Mouse (Mus musculus): Measurements from ENCODE around the gene Atp12a. TPM values are rescaled to one million over a fixed set of nuclear protein-coding genes. Genes with fewer than 3 reads are reported as not detected.

Gene Atp12a
- polyA plus RNA-seq (2012; rRNA removed): 0.08 and 0.13 TPM in 2 replicates

DNA sequence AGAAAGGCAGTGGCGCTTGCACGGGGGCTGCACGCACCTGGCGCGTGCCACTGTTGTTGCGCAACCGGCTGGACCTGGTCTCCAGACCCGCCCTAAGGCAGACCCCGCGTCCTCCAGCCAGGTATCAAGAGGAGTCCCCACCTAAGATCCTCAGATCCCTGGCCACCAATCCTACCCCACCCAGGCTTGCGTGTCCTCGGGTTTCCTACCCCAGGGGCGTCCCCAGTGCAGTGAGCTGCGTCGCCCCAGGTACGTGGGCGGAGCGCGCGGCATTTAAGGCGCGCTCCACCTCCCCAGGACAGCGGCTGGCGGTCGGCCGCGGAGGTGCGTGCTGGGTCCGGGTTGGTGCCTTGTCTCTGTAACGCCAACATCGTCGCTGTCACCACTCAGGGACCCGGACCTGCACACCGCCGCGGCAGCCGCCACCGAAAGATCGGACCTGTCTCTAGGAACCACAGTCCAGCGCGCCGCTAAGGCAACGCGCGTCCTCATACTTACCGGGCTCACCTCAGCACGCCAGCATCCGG is at the start of gene Atp12a:
Gene Atp12a (plus strand): TSS at position 358 of the 527 bp plus-strand sequence.
- Histone ChIP-seq H3K4me1 (ENCODE audit: control insufficient read depth, insufficient read depth, low read length) (no peaks in the 10 kb centered on the region), H3K27ac (ENCODE audit: insufficient read depth, low read length) (no peak within 1 kb of the TSS), H3K4me3 (ENCODE audit: insufficient read depth, low read length) (peak within 1 kb of the TSS; percentile 49)
- TF ChIP-seq POLR2A (IDR thresholded peaks at IDR 0.05; ENCODE audit: extremely low read depth, insufficient read depth, low read length) (no peak), CTCF (IDR thresholded peaks at IDR 0.05; ENCODE audit: extremely low read depth, insufficient read depth, low read length) (no peak)

DNA sequence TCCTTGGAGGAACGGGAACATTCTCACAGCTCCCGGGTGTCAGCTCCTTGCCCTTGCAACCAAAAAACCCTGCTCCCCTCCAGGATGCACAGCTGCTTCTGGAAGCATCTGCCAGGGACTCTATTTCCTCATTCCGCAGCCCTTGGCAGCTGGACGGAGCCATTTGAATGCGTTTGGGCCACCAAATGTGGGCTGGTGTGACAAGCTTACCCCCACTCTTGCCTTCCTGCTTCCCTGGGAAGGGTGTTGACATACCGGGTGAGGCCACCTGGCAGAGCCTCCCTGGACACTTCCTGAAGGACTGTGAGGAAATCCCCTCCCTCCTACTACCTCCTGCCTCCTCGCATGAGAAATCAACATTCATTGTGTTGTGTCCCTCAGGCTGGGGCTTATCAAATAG is 49.3 kb upstream of the Atp12a start:
- H3K27ac ChIP-seq (ENCODE audit: insufficient read depth, low read length): no peak overlapping the region
- H3K4me3 ChIP-seq (ENCODE audit: insufficient read depth, low read length): no peak overlapping the region
- TF ChIP-seq POLR2A (IDR thresholded peaks at IDR 0.05; ENCODE audit: extremely low read depth, insufficient read depth, low read length): no peak
- no peak for TF ChIP-seq CTCF (IDR thresholded peaks at IDR 0.05; ENCODE audit: extremely low read depth, insufficient read depth, low read length)
- H3K4me1 ChIP-seq (ENCODE audit: control insufficient read depth, insufficient read depth, low read length): no peaks in the 10 kb centered on the region

DNA sequence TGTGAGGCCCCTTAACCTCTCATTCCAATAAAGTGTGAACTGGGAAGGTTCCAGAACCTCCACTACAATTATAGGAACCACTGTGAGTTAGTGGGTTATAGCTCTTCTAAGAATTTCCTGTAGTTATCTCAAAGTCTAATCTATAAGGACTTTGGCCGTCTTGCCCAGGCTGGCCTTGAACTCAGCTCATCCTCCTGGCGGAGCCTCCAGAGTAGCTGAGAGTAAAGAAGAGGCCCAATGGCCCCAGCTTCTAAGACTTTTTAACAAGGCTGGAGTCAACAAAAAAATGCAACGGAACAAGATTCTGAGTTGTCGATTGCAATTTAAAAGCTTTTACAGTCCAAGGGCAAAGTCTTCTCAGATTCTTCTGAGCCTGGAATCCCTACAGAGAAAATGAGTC is 48.5 kb upstream of the Atp12a start:
- TF ChIP-seq POLR2A (IDR thresholded peaks at IDR 0.05; ENCODE audit: extremely low read depth, insufficient read depth, low read length) (no peak), CTCF (IDR thresholded peaks at IDR 0.05; ENCODE audit: extremely low read depth, insufficient read depth, low read length) (no peak)
- H3K4me3 ChIP-seq (ENCODE audit: insufficient read depth, low read length): no peak overlapping the region
- no peaks in the 10 kb centered on the region for H3K4me1 ChIP-seq (ENCODE audit: control insufficient read depth, insufficient read depth, low read length)
- H3K27ac ChIP-seq (ENCODE audit: insufficient read depth, low read length): no peak overlapping the region

DNA sequence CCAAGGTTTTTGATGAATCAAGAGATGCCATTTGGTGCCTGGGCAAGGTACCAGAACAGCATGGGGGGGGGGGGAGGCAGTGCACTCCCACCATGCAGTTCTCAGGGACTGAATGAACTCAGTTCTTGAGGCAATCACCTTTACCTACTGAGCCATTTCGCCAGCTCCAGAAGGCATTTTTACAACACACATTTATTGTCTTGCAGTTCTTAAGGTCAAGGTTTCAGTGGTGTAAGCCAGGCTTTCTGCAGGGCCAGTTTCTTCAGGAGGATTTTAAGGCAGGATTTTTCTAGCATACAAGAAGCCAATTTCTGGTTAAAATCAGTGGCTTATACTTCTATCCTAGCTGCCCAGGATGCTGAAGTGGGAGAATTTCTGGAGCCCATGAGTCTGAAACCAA is 41.9 kb upstream of the Atp12a start:
- Histone ChIP-seq H3K27ac (ENCODE audit: insufficient read depth, low read length) (no peak overlapping the region), H3K4me1 (ENCODE audit: control insufficient read depth, insufficient read depth, low read length) (peaks cover 2% of the 10 kb centered on the region; the same call in 1 of the 2 replicates), H3K4me3 (ENCODE audit: insufficient read depth, low read length) (no peak overlapping the region)
- TF ChIP-seq CTCF (IDR thresholded peaks at IDR 0.05; ENCODE audit: extremely low read depth, insufficient read depth, low read length) (no peak), POLR2A (IDR thresholded peaks at IDR 0.05; ENCODE audit: extremely low read depth, insufficient read depth, low read length) (no peak)

DNA sequence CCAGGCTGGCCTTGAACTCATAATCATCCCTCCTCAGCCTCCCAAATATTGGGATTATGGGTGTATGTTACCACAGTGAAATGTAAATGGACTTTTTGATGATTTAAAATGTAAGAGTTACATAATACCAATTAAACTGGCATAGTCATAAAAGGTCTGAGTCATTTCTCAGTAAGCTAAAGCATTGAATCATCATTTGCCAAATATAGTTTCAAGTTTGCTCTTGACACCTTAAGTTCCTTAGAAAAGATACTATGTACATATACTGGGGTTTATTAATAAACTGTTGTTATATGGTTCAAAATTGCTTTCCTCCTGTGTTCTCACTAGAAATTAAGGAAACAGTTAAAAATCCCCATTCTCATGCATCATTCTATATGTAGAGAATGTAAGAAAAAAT is 39.8 kb upstream of the Atp12a start:
- no peak overlapping the region for H3K27ac ChIP-seq (ENCODE audit: insufficient read depth, low read length)
- TF ChIP-seq CTCF (IDR thresholded peaks at IDR 0.05; ENCODE audit: extremely low read depth, insufficient read depth, low read length) (no peak), POLR2A (IDR thresholded peaks at IDR 0.05; ENCODE audit: extremely low read depth, insufficient read depth, low read length) (no peak)
- H3K4me3 ChIP-seq (ENCODE audit: insufficient read depth, low read length): no peak overlapping the region
- peaks cover 2% of the 10 kb centered on the region; the same call in 1 of the 2 replicates for H3K4me1 ChIP-seq (ENCODE audit: control insufficient read depth, insufficient read depth, low read length)

DNA sequence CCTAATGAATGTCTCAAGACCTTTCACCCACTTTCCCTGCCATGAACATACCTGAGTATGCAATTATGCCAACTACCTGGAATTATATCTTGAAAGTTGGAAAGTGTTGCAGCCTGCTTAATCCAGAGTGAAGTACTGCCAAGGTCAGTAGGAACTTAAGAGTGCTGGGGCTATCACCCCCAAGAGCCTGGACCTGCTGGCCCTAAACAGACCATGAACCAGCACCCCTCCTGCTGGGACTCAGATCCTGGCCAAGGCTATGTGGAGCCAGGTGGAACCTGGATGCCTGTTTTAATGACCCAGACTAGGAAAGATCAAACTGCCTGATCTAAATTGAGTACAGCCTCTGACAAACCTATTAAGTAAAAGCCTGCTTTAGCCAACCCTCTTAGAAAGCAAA is 31.2 kb upstream of the Atp12a start:
- H3K4me3 ChIP-seq (ENCODE audit: insufficient read depth, low read length): no peak overlapping the region
- no peaks in the 10 kb centered on the region for H3K4me1 ChIP-seq (ENCODE audit: control insufficient read depth, insufficient read depth, low read length)
- H3K27ac ChIP-seq (ENCODE audit: insufficient read depth, low read length): no peak overlapping the region
- TF ChIP-seq CTCF (IDR thresholded peaks at IDR 0.05; ENCODE audit: extremely low read depth, insufficient read depth, low read length) (no peak), POLR2A (IDR thresholded peaks at IDR 0.05; ENCODE audit: extremely low read depth, insufficient read depth, low read length) (no peak)

DNA sequence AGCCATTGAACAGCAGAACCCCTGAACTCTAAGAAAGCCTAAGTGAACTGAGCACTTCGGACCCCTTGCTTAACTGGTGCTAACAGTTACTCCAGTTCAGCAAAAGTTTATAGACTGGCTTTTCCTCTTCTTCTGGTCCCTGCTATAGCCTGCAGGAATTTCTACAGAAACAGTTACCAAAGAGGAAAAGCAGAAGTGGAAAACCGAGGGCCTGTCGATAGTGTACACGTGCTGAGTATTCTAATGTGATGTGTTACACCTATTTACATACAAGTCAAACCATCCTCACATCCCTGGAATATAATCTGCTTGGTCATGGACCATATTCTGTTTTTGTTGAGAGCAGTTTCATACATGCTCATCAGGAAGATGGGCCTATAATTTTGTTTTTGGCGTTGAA is 30.4 kb upstream of the Atp12a start:
- no peak overlapping the region for H3K4me3 ChIP-seq (ENCODE audit: insufficient read depth, low read length)
- TF ChIP-seq CTCF (IDR thresholded peaks at IDR 0.05; ENCODE audit: extremely low read depth, insufficient read depth, low read length): no peak
- no peak for TF ChIP-seq POLR2A (IDR thresholded peaks at IDR 0.05; ENCODE audit: extremely low read depth, insufficient read depth, low read length)
- H3K4me1 ChIP-seq (ENCODE audit: control insufficient read depth, insufficient read depth, low read length): no peaks in the 10 kb centered on the region
- H3K27ac ChIP-seq (ENCODE audit: insufficient read depth, low read length): no peak overlapping the region

DNA sequence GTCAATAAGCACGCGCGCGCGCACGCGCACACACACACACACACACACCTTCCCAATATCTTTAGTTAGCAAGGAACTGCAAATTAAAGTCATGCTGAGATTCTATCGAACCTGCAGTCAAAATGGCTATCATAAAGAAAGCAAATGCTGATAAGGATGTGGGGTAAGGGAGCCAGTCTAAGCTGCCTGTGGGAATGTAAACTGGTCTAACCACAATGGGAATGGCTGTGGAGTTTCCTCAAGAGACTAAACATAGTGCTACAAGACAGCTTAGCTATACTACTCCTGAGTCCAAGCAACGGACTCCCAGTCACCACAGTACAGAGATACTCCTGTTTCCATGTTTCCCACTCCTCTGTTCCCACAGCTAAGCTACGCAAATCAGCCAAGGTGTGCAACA is 28.8 kb upstream of the Atp12a start:
- TF ChIP-seq CTCF (IDR thresholded peaks at IDR 0.05; ENCODE audit: extremely low read depth, insufficient read depth, low read length) (no peak), POLR2A (IDR thresholded peaks at IDR 0.05; ENCODE audit: extremely low read depth, insufficient read depth, low read length) (no peak)
- no peak overlapping the region for H3K4me3 ChIP-seq (ENCODE audit: insufficient read depth, low read length)
- H3K27ac ChIP-seq (ENCODE audit: insufficient read depth, low read length): no peak overlapping the region
- no peaks in the 10 kb centered on the region for H3K4me1 ChIP-seq (ENCODE audit: control insufficient read depth, insufficient read depth, low read length)

DNA sequence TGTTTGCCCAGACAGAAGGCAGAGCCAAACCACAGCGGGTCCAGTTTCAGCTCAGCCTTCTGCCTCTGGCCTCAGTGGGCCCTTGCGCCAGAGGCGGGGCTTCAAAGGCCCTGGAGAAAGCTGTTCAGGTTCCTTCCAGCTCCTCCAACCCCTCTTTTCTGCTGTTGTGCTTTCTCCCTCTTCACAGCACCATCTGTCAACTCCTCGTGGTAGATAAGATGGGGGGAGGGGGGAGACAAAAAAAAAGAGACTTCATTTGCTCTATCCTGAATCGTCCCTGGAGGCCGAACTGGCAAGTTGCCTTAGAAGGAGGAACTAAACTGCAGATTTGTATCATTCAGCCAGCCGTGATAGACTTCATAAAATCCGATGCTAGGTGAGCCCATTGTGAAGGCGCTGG is 27.8 kb upstream of the Atp12a start:
- Histone ChIP-seq H3K4me1 (ENCODE audit: control insufficient read depth, insufficient read depth, low read length) (no peaks in the 10 kb centered on the region), H3K4me3 (ENCODE audit: insufficient read depth, low read length) (no peak overlapping the region), H3K27ac (ENCODE audit: insufficient read depth, low read length) (no peak overlapping the region)
- TF ChIP-seq POLR2A (IDR thresholded peaks at IDR 0.05; ENCODE audit: extremely low read depth, insufficient read depth, low read length): no peak
- no peak for TF ChIP-seq CTCF (IDR thresholded peaks at IDR 0.05; ENCODE audit: extremely low read depth, insufficient read depth, low read length)

DNA sequence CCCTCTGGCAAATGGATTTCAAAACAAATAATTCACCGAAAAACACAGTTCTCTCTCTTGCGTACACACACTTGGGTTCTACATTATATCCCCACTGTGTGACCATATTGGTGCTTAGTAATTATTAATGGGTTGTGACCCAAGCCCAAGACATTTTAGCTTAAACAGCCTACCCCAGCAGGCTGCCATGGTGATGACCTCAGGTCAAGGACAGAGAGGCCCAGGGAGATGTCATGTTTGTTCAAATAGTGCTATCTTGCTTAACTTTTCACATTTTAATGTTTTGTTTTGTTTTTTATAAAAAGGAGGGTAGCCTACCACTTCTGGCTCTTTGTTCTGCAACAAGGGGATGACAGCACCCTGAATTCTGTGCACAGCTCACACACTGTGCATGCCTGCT is 27.2 kb upstream of the Atp12a start:
- Histone ChIP-seq H3K27ac (ENCODE audit: insufficient read depth, low read length) (no peak overlapping the region), H3K4me1 (ENCODE audit: control insufficient read depth, insufficient read depth, low read length) (no peaks in the 10 kb centered on the region), H3K4me3 (ENCODE audit: insufficient read depth, low read length) (no peak overlapping the region)
- TF ChIP-seq POLR2A (IDR thresholded peaks at IDR 0.05; ENCODE audit: extremely low read depth, insufficient read depth, low read length) (no peak), CTCF (IDR thresholded peaks at IDR 0.05; ENCODE audit: extremely low read depth, insufficient read depth, low read length) (no peak)

Measured in cortical plate, adult 2 months (tissue).